9 mouse cellular contexts compared by ENCODE assay signal in the genomic region with DNA sequence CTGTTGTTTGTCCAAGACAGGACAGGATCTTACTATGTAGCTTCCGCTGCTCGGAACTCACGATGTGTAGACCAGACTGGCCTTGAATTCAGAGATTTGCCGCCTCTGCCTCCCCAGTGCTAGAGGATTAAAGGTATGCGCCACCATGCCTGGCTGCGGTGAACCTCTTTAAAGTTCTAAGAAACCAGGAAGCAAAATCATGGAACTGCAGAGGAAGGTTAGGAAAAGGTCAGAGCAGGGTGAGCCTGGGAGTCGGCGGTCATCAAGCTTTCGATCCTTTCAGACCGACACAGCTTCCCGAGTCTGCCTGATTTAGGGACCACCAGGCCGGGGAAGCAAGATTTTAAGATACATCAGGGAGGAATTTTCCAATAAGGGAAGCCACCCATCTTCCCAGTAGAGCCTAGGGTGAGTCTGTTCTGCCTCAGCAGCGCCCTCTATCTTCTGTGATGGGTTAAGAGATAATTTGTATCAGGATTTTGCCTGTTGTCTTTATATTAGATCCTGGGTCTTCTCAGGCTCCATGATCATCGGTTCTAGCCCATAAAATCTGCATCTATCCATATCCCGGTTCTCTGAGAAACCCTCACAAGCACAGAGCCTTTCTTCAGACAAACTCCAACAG. TPM values are rescaled to one million over a fixed set of nuclear protein-coding genes. Genes with fewer than 3 reads are reported as not detected.
DNase-seq lines count a peak whose midpoint lies in the region; ATAC-seq and TF ChIP-seq lines count a peak whose summit lies in the region.
"Had no signal": no experiment of that assay in that cellular context is flagged by ENCODE, and none has a peak within 500 bp of the region (broad histone marks: within the 10 kb centered on the region; RNA-seq: fewer than 3 reads in every experiment).

No protein-coding gene starts in this region.

- peak overlapping the region; percentile 74 for H3K27ac ChIP-seq in heart, embryonic 15.5 days
- H3K27ac ChIP-seq in ES-E14 (ENCODE audit: insufficient read depth, low read depth, low read length, poor library complexity, severe bottlenecking) = no peak overlapping the region
- peak overlapping the region; percentile 61 for H3K27ac ChIP-seq in embryonic facial prominence, embryonic 10.5 days (replicated peaks)
- H3K27ac ChIP-seq in midbrain, embryonic 11.5 days (ENCODE audit: low read depth, low read length) = peak overlapping the region; percentile 86

- peaks cover 20% of the 10 kb centered on the region for H3K4me1 ChIP-seq in heart, embryonic 15.5 days (replicated peaks)
- H3K4me1 ChIP-seq in ES-E14 (ENCODE audit: control insufficient read depth in 2 of 2, insufficient read depth in 2 of 2, low read length in 2 of 2, poor library complexity in 1 of 2) = peaks cover 0 to 17% of the 10 kb centered on the region in 2 experiments; a peak in 2 of 4 replicates
- H3K4me1 ChIP-seq in embryonic facial prominence, embryonic 10.5 days = peaks cover 38% of the 10 kb centered on the region
- peaks cover 20% of the 10 kb centered on the region for H3K4me1 ChIP-seq in midbrain, embryonic 11.5 days (ENCODE audit: control insufficient read depth, insufficient read depth, low read length)

- H3K4me3 ChIP-seq in heart, embryonic 15.5 days = no peak overlapping the region
- no peak overlapping the region for H3K4me3 ChIP-seq in ES-E14 (ENCODE audit: insufficient read depth in 1 of 2, low read depth in 1 of 2, low read length in 2 of 2, poor library complexity in 1 of 2, severe bottlenecking in 1 of 2)
- no peak overlapping the region for H3K4me3 ChIP-seq in embryonic facial prominence, embryonic 10.5 days
- no peak overlapping the region for H3K4me3 ChIP-seq in midbrain, embryonic 11.5 days (ENCODE audit: low read depth, low read length)

- H3K4me2 ChIP-seq in heart, embryonic 15.5 days = peak overlapping the region; percentile 47
- peak overlapping the region; percentile 4; the same call in 1 of the 2 replicates for H3K4me2 ChIP-seq in midbrain, embryonic 11.5 days

- H3K27me3 ChIP-seq in heart, embryonic 15.5 days = no peaks in the 10 kb centered on the region
- no peaks in the 10 kb centered on the region for H3K27me3 ChIP-seq in embryonic facial prominence, embryonic 10.5 days (replicated peaks; ENCODE audit: low read depth, poor library complexity, severe bottlenecking)
- H3K27me3 ChIP-seq in midbrain, embryonic 11.5 days (ENCODE audit: control insufficient read depth, insufficient read depth, low read length) = no peaks in the 10 kb centered on the region

- no peaks in the 10 kb centered on the region for H3K9me3 ChIP-seq in heart, embryonic 15.5 days (replicated peaks)
- H3K9me3 ChIP-seq in ES-E14 (ENCODE audit: control insufficient read depth, insufficient read depth, low read depth, low read length) = no peaks in the 10 kb centered on the region
- H3K9me3 ChIP-seq in embryonic facial prominence, embryonic 10.5 days = peaks cover 10% of the 10 kb centered on the region
- no peaks in the 10 kb centered on the region for H3K9me3 ChIP-seq in midbrain, embryonic 11.5 days (ENCODE audit: control insufficient read depth, low read length)

- DNase-seq in heart, adult 18-20 months = no peak
- DNase-seq in ES-E14 (ENCODE audit: low read depth, low spot score) (peak; percentile 52), liver (no peak)
- DNase-seq in embryonic facial prominence, embryonic 10.5 days (ENCODE audit: low spot score) = no peak
- no peak for DNase-seq in midbrain, embryonic 11.5 days (ENCODE audit: low spot score, missing footprints)
- no peak for DNase-seq in kidney, postnatal 14 days
- DNase-seq: gastrocnemius, postnatal 36 days had no signal

- H3K9ac ChIP-seq in heart, embryonic 15.5 days = no peak overlapping the region
- H3K9ac ChIP-seq in ES-E14 (ENCODE audit: insufficient read depth, low read depth, low read length, poor library complexity, severe bottlenecking) = peak overlapping the region; percentile 39; the same call in 1 of the 2 replicates
- H3K9ac ChIP-seq in midbrain, embryonic 11.5 days (ENCODE audit: low read length) = peak overlapping the region; percentile 18; the same call in 1 of the 2 replicates

- ATAC-seq in heart, embryonic 15.5 days (replicated peaks; ENCODE audit: insufficient number of reproducible peaks, insufficient read depth, low FRiP score, low read depth) = no peak
- ATAC-seq in midbrain, embryonic 11.5 days (ENCODE audit: low FRiP score) = peak; percentile 27; the same call in 1 of the 2 replicates
- no peak for ATAC-seq in granulocyte monocyte progenitor cell, adult 5-6 weeks (replicated peaks; ENCODE audit: poor library complexity, severe bottlenecking)

- in situ Hi-C loops in ES-E14 (cut with MboI; ENCODE audit: low sequenced_read_pairs in 2 of 2, unreplicated experiment in 2 of 2) = no loop called here

- whole genome bisulfite sequencing in heart, embryonic 15.5 days = 49% methylated on average over 15 of the region's 15 CpGs
- WGBS in embryonic facial prominence, embryonic 10.5 days = 73% methylated on average over 15 of the region's 15 CpGs
- 56% methylated on average over 15 of the region's 15 CpGs for WGBS in midbrain, embryonic 11.5 days

- H3K36me3 ChIP-seq in heart, embryonic 15.5 days = no peaks in the 10 kb centered on the region
- no peaks in the 10 kb centered on the region for H3K36me3 ChIP-seq in ES-E14 (ENCODE audit: control insufficient read depth, insufficient read depth, low read length, poor library complexity, severe bottlenecking)
- H3K36me3 ChIP-seq in embryonic facial prominence, embryonic 10.5 days (replicated peaks) = no peaks in the 10 kb centered on the region; the same call in 1 of the 2 replicates
- H3K36me3 ChIP-seq in midbrain, embryonic 11.5 days (ENCODE audit: control insufficient read depth, insufficient read depth, low read length) = no peaks in the 10 kb centered on the region

TF ChIP-seq in ES-E14, 5 proteins besides CTCF, POLR2A, EP300 and RAD21:
- TF ChIP-seq ZC3H11A (IDR thresholded peaks at IDR 0.05; ENCODE audit: borderline replicate concordance, low read depth, low read length) = no peak
- no peak for TF ChIP-seq MAFK (IDR thresholded peaks at IDR 0.05; ENCODE audit: insufficient read depth, low read depth, low read length)
- TF ChIP-seq HCFC1 (IDR thresholded peaks at IDR 0.05; ENCODE audit: borderline replicate concordance, insufficient read depth, low read length) = no peak
- TF ChIP-seq ZNF384 (IDR thresholded peaks at IDR 0.05; ENCODE audit: low read depth, low read length) = no peak
- TF ChIP-seq CHD2 (IDR thresholded peaks at IDR 0.05; ENCODE audit: low read depth, low read length) = no peak
TF ChIP-seq in ES-E14: peak in this region for 0.

RNA-seq across cellular contexts. Expression of a gene that starts 7.2 kb away (rescaled TPM):
- 33.8 and 43.2 TPM in 2 replicates for polyA plus RNA-seq in heart, embryonic 15.5 days (2015; fragmentation: Nextera tagmentation; extraction: Ambion mirVana)
- total RNA-seq in heart, adult 18-20 months (2021) = 10 to 100 TPM; 30.3 to 40.5 TPM
- 27.2 and 36.4 TPM in 2 replicates for total RNA-seq in ES-E14 (2012; rRNA removed)
- 58.3 and 60.2 TPM in 2 replicates for polyA plus RNA-seq in embryonic facial prominence, embryonic 10.5 days (2016; fragmentation: Nextera tagmentation; extraction: Ambion mirVana)
- 102 and 119 TPM in 2 replicates for polyA plus RNA-seq in midbrain, embryonic 11.5 days (2014; fragmentation: Nextera tagmentation; extraction: Ambion mirVana)
- total RNA-seq in granulocyte monocyte progenitor cell, adult 5-6 weeks (2014; fragmentation: Nextera tagmentation) = 42.1 and 57.0 TPM in 2 replicates
- total RNA-seq in granulocyte monocyte progenitor cell, adult 5-6 weeks (2017) = 35.8 and 39.1 TPM in 2 replicates
